ENCODE assay signal across 8 mouse cellular contexts in the genomic region with DNA sequence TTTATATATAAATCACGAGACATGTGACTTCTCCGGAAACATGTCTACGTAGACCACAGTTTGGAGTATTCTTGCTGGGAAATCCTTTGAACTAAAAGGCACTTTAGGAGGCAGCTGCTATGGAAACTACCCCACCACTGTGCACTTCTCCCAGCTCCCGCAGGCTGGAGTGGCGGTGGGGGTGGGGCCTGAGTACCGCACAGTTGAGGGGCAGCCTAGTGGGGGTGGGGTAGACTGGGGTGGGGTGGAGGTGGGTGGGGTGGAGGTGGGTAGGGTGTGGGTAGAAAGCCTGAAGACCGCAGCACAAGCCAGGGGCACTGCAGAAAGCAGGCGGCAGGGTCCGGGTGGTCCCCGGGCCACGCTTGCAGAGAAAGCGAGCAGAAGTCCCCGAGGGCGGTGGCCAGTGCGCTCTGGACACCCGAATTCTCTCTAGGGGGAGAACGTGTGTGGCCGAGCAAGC. TPM values are rescaled to one million over a fixed set of nuclear protein-coding genes. Genes with fewer than 3 reads are reported as not detected.
DNase-seq lines count a peak whose midpoint lies in the region; ATAC-seq and TF ChIP-seq lines count a peak whose summit lies in the region.

A gene (plus strand): TSS at position 322 of the 460 bp plus-strand sequence.

- TF ChIP-seq POLR2A in heart, adult 2 months (IDR thresholded peaks at IDR 0.05; ENCODE audit: insufficient read depth, low read depth, low read length) = no peak

- H3K79me2 ChIP-seq in heart, adult 2 months (replicated peaks; ENCODE audit: control insufficient read depth, insufficient read depth, low read length) = no peaks in the 10 kb centered on the region

- no peak for TF ChIP-seq EP300 in heart, adult 2 months (IDR thresholded peaks at IDR 0.05; ENCODE audit: insufficient read depth, low read depth, low read length)

- H3K9ac ChIP-seq in embryonic facial prominence, embryonic 11.5 days (replicated peaks; ENCODE audit: low read length) = peak within 1 kb of the TSS; percentile 86
- peak within 1 kb of the TSS; percentile 92 for H3K9ac ChIP-seq in heart, adult 2 months (ENCODE audit: low read depth, low read length)
- peak within 1 kb of the TSS; percentile 85 for H3K9ac ChIP-seq in intestine, embryonic 16.5 days (ENCODE audit: low read depth, low read length)
- peak within 1 kb of the TSS; percentile 78 for H3K9ac ChIP-seq in limb, embryonic 13.5 days
- peak within 1 kb of the TSS; percentile 84 for H3K9ac ChIP-seq in midbrain, postnatal 0 days (replicated peaks; ENCODE audit: low read length, poor library complexity, severe bottlenecking)

- DNase-seq in cerebellum, adult 8-10 months = no peak
- peak; percentile 63 for DNase-seq in embryonic facial prominence, embryonic 11.5 days (ENCODE audit: low spot score)
- no peak for DNase-seq in heart, adult 2 months
- DNase-seq in midbrain, postnatal 0 days (ENCODE audit: low spot score) = peak; percentile 50
- DNase-seq in yolk sac, embryonic 10.5 days (ENCODE audit: low spot score) = peak; percentile 68

- 0 out of 2 replicates have a peak, but pooled peaks cover 2% of the 10 kb centered on the region for H3K27me3 ChIP-seq in embryonic facial prominence, embryonic 11.5 days (ENCODE audit: control insufficient read depth, insufficient read depth, low read length)
- H3K27me3 ChIP-seq in heart, adult 2 months (ENCODE audit: control insufficient read depth, insufficient read depth, low read length) = peaks cover 7% of the 10 kb centered on the region
- no peaks in the 10 kb centered on the region for H3K27me3 ChIP-seq in intestine, embryonic 16.5 days (replicated peaks; ENCODE audit: control insufficient read depth, insufficient read depth, low read length)
- peaks cover 13% of the 10 kb centered on the region for H3K27me3 ChIP-seq in limb, embryonic 13.5 days
- H3K27me3 ChIP-seq in midbrain, postnatal 0 days (ENCODE audit: insufficient read depth, low read length) = no peaks in the 10 kb centered on the region

- peak within 1 kb of the TSS; percentile 65 for H3K27ac ChIP-seq in embryonic facial prominence, embryonic 11.5 days (replicated peaks; ENCODE audit: low read depth, low read length)
- peak within 1 kb of the TSS; percentile 82 for H3K27ac ChIP-seq in heart, adult 2 months
- peak within 1 kb of the TSS; percentile 76 for H3K27ac ChIP-seq in intestine, embryonic 16.5 days (ENCODE audit: low read length)
- H3K27ac ChIP-seq in limb, embryonic 13.5 days = peak within 1 kb of the TSS; percentile 73
- H3K27ac ChIP-seq in midbrain, postnatal 0 days (ENCODE audit: low read depth, low read length) = peak within 1 kb of the TSS; percentile 73

- 1% methylated on average over 16 of the region's 18 CpGs for WGBS in embryonic facial prominence, embryonic 11.5 days
- under 1% methylated on average over 18 of the region's 18 CpGs for WGBS in heart, adult 2 months
- under 1% methylated on average over 18 of the region's 18 CpGs for WGBS in intestine, embryonic 16.5 days
- under 1% methylated on average over 17 of the region's 18 CpGs for WGBS in limb, embryonic 13.5 days
- WGBS in midbrain, postnatal 0 days = 0% methylated on average over 8 of the region's 18 CpGs

- no peaks in the 10 kb centered on the region for H3K9me3 ChIP-seq in embryonic facial prominence, embryonic 11.5 days (replicated peaks; ENCODE audit: control insufficient read depth, low read length)
- no peaks in the 10 kb centered on the region for H3K9me3 ChIP-seq in intestine, embryonic 16.5 days (ENCODE audit: control insufficient read depth, low read length)
- H3K9me3 ChIP-seq in limb, embryonic 13.5 days = no peaks in the 10 kb centered on the region
- H3K9me3 ChIP-seq in midbrain, postnatal 0 days (ENCODE audit: low read length) = no peaks in the 10 kb centered on the region

- intact Hi-C loops in heart, adult 2 months (cut with DNase I) = loop anchor here (5.0 kb wide), 1 partner anchor 35 kb away; no protein-coding TSS in a partner anchor

- H3K4me3 ChIP-seq in embryonic facial prominence, embryonic 11.5 days (ENCODE audit: low read depth, low read length) = peak within 1 kb of the TSS; percentile 85
- peak within 1 kb of the TSS; percentile 88 for H3K4me3 ChIP-seq in heart, adult 2 months
- peak within 1 kb of the TSS; percentile 83 for H3K4me3 ChIP-seq in intestine, embryonic 16.5 days (ENCODE audit: low read length)
- H3K4me3 ChIP-seq in limb, embryonic 13.5 days = peak within 1 kb of the TSS; percentile 63
- peak within 1 kb of the TSS; percentile 90 for H3K4me3 ChIP-seq in midbrain, postnatal 0 days (ENCODE audit: low read depth, low read length)

- peak; percentile 8; the same call in 1 of the 2 replicates for ATAC-seq in cerebellum, adult (ENCODE audit: insufficient number of reproducible peaks, low FRiP score, low TSS enrichment)
- ATAC-seq in embryonic facial prominence, embryonic 11.5 days (replicated peaks; ENCODE audit: insufficient number of reproducible peaks, low FRiP score, low TSS enrichment, low read depth) = peak; percentile 75
- ATAC-seq in intestine, embryonic 16.5 days = peak; percentile 54
- peak; percentile 62 for ATAC-seq in limb, embryonic 13.5 days (ENCODE audit: low FRiP score, low read depth)
- peak; percentile 82 for ATAC-seq in midbrain, postnatal 0 days (ENCODE audit: low FRiP score)

- TF ChIP-seq CTCF in heart, adult 2 months (IDR thresholded peaks at IDR 0.05) = no peak
- no peak for TF ChIP-seq CTCF in midbrain, postnatal 0 days (IDR thresholded peaks at IDR 0.05)

- no peaks in the 10 kb centered on the region; the same call in 1 of the 2 replicates for H3K4me1 ChIP-seq in embryonic facial prominence, embryonic 11.5 days (ENCODE audit: control insufficient read depth, insufficient read depth, low read length)
- no peaks in the 10 kb centered on the region for H3K4me1 ChIP-seq in heart, adult 2 months (ENCODE audit: control insufficient read depth, insufficient read depth, low read length)
- 0 out of 2 replicates have a peak, but pooled peaks cover 5% of the 10 kb centered on the region for H3K4me1 ChIP-seq in intestine, embryonic 16.5 days (ENCODE audit: control insufficient read depth, insufficient read depth, low read length)
- peaks cover 23% of the 10 kb centered on the region for H3K4me1 ChIP-seq in limb, embryonic 13.5 days
- H3K4me1 ChIP-seq in midbrain, postnatal 0 days (ENCODE audit: insufficient read depth, low read length) = peaks cover 4% of the 10 kb centered on the region; the same call in 1 of the 2 replicates

- peak within 1 kb of the TSS; percentile 99 for H3K4me2 ChIP-seq in embryonic facial prominence, embryonic 11.5 days (ENCODE audit: low read depth, low read length)
- H3K4me2 ChIP-seq in intestine, embryonic 16.5 days (ENCODE audit: low read depth, low read length) = peak within 1 kb of the TSS; percentile 96
- peak within 1 kb of the TSS; percentile 99 for H3K4me2 ChIP-seq in limb, embryonic 13.5 days (replicated peaks)
- peak within 1 kb of the TSS; percentile 95 for H3K4me2 ChIP-seq in midbrain, postnatal 0 days (ENCODE audit: low read depth, low read length, poor library complexity, severe bottlenecking)

- no peaks in the 10 kb centered on the region for H3K36me3 ChIP-seq in embryonic facial prominence, embryonic 11.5 days (replicated peaks; ENCODE audit: control insufficient read depth, insufficient read depth, low read depth, low read length)
- H3K36me3 ChIP-seq in heart, adult 2 months (ENCODE audit: control insufficient read depth, insufficient read depth, low read length) = no peaks in the 10 kb centered on the region
- no peaks in the 10 kb centered on the region for H3K36me3 ChIP-seq in intestine, embryonic 16.5 days (ENCODE audit: control insufficient read depth, insufficient read depth, low read length)
- no peaks in the 10 kb centered on the region for H3K36me3 ChIP-seq in limb, embryonic 13.5 days
- H3K36me3 ChIP-seq in midbrain, postnatal 0 days (ENCODE audit: insufficient read depth, low read length) = no peaks in the 10 kb centered on the region

RNA-seq across cellular contexts. Expression of the gene that starts here (rescaled TPM):
- 24.4 and 27.8 TPM in 2 replicates for polyA plus RNA-seq in embryonic facial prominence, embryonic 11.5 days (2014; fragmentation: Nextera tagmentation; extraction: Ambion mirVana)
- total RNA-seq in heart, adult 2 months (2021) = 100 to 1,000 TPM in 1 of 2 experiments, 10 to 100 TPM in 1; 81.2 to 101 TPM
- polyA plus RNA-seq in heart, adult 2 months (2012; rRNA removed) = 30.5 and 57.6 TPM in 2 replicates
- polyA plus RNA-seq in intestine, embryonic 16.5 days (2015; fragmentation: Nextera tagmentation; extraction: Ambion mirVana) = 28.0 and 30.1 TPM in 2 replicates
- polyA plus RNA-seq in limb, embryonic 13.5 days (2015; fragmentation: Nextera tagmentation; extraction: Ambion mirVana) = 16.9 and 18.4 TPM in 2 replicates
- 52.7 and 54.9 TPM in 2 replicates for total RNA-seq in midbrain, postnatal 0 days (2014; rRNA removed)
- polyA plus RNA-seq in midbrain, postnatal 0 days (2015; fragmentation: Nextera tagmentation; extraction: Ambion mirVana) = 28.5 and 35.0 TPM in 2 replicates

Comparison
In these comparisons a context has a peak if more than half of its experiments do, and no peak if none do; other contexts are left out.
1. ATAC-seq: peak in every context shown above with its lines; median percentile 82 in midbrain, postnatal 0 days; 75 in embryonic facial prominence, embryonic 11.5 days; 62 in limb, embryonic 13.5 days; 54 in intestine, embryonic 16.5 days; 8 in cerebellum, adult.
2. DNase-seq: peak in embryonic facial prominence, embryonic 11.5 days (single experiment), midbrain, postnatal 0 days (single experiment) and yolk sac, embryonic 10.5 days (single experiment); none in cerebellum, adult 8-10 months (single experiment) and heart, adult 2 months (0 of 2).
3. Peak in every context shown above with its lines, with median percentiles within 50 percentile points of each other: H3K27ac ChIP-seq, H3K4me2 ChIP-seq, H3K4me3 ChIP-seq and H3K9ac ChIP-seq.